Mouse (Mus musculus) liver, adult 2 months (tissue): ENCODE data around the gene Mgat4b.

ENCODE experiments used
- CTCF ChIP-seq: fragments of 200-500 bp; IDR thresholded peaks from 2 replicates; pipeline ENCODE4 v1.5.1; 2011; ENCODE audit warnings: low read depth, low read length, control low read depth
- POLR2A ChIP-seq: fragments of 200-500 bp; IDR thresholded peaks from 2 replicates; pipeline ENCODE4 v1.6.1; 2011; ENCODE audit warnings: low read length, control low read depth; ENCODE audit not compliant: insufficient read depth; ENCODE audit errors: extremely low read depth

DNA sequence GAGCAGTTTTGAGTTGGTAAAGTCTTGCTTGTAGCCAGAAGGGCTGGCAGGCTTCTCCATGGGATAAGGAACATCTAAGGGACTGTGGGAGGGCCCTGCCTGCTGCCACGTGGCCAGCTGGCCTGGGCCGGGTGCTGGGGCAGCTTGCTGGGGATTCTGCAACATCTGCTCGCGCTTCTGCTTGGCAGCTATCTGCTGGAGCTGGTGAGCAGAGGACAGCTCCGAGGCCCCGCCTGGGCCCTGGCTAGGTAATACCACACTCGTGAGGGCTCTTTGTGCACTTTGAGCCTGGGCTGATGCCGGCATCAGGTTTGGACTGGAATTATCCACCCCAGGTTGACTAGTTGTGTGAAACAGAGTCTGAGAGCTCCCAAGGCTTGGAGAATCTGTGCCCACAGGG is 55.2 kb downstream of the Mgat4b start:
- TF ChIP-seq CTCF (no peak), POLR2A (no peak)
